Mouse (Mus musculus) MEL (cell line): Measurements from ENCODE around the gene Gm5617. TPM values are rescaled to one million over a fixed set of nuclear protein-coding genes. Genes with fewer than 3 reads are reported as not detected.

ENCODE experiments used
- DNase-seq: peaks from one replicate; pipeline ENCODE4 v3.0.0; 2011; ENCODE audit warnings: low read depth, low spot score
- H3K27ac ChIP-seq: 2 replicates; pipeline ENCODE4 v1.5.1; 2012; ENCODE audit warnings: low read depth, mild to moderate bottlenecking, control low read depth, low read length, moderate library complexity; ENCODE audit not compliant: control insufficient read depth
- H3K27me3 ChIP-seq, 2 experiments: fragments of 150-350 bp in 1 of 2; sonication (generic) in 1 of 2; 2 replicates each; pipeline ENCODE4 v1.6.1; 2012; ENCODE audit warnings: low read length in 2 of 2, mild to moderate bottlenecking in 2 of 2, improper control_type of control experiment in 1 of 2, moderate library complexity in 1 of 2; ENCODE audit not compliant: insufficient read depth in 2 of 2, control insufficient read depth in 1 of 2
- H3K36me3 ChIP-seq, 2 experiments: 2 replicates each; pipeline ENCODE4 v1.6.1; 2012 to 2014; ENCODE audit warnings: low read length in 2 of 2, improper control_type of control experiment in 1 of 2, inconsistent platforms in 1 of 2, mild to moderate bottlenecking in 1 of 2; ENCODE audit not compliant: insufficient read depth in 2 of 2, control insufficient read depth in 1 of 2
- H3K4me1 ChIP-seq, 2 experiments: fragments of 150-350 bp in 1 of 2; sonication (generic) in 1 of 2; 2 replicates each; pipeline ENCODE4 v1.6.1; 2012; ENCODE audit warnings: low read length in 2 of 2, improper control_type of control experiment in 1 of 2, mild to moderate bottlenecking in 1 of 2; ENCODE audit not compliant: insufficient read depth in 2 of 2, control insufficient read depth in 1 of 2
- H3K4me3 ChIP-seq, 2 experiments: fragments of 150-350 bp in 1 of 2; sonication (generic) in 1 of 2; 2 replicates each; pipeline ENCODE4 v1.5.1; 2012; ENCODE audit warnings: low read depth in 2 of 2, low read length in 2 of 2, mild to moderate bottlenecking in 2 of 2, moderate library complexity in 2 of 2, control low read depth in 1 of 2, improper control_type of control experiment in 1 of 2; ENCODE audit not compliant: control insufficient read depth in 1 of 2, insufficient read depth in 1 of 2
- H3K79me2 ChIP-seq: 2 replicates; pipeline ENCODE4 v1.6.1; 2012; ENCODE audit warnings: mild to moderate bottlenecking, low read length, moderate library complexity; ENCODE audit not compliant: control insufficient read depth, poor library complexity, insufficient read depth
- H3K9ac ChIP-seq: 2 replicates; pipeline ENCODE4 v1.6.1; 2012; ENCODE audit warnings: low read depth, mild to moderate bottlenecking, control low read depth, low read length, moderate library complexity; ENCODE audit not compliant: control insufficient read depth, poor library complexity, severe bottlenecking
- H3K9me3 ChIP-seq: fragments of 150-350 bp; sonication (generic); replicated peaks from 2 replicates; pipeline ENCODE4 v1.6.1; 2012; ENCODE audit warnings: mild to moderate bottlenecking, low read length, improper control_type of control experiment, moderate library complexity; ENCODE audit not compliant: insufficient read depth
- CHD2 ChIP-seq: IDR thresholded peaks from 2 replicates; pipeline ENCODE4 v1.6.1; 2011; ENCODE audit warnings: low read length, improper control_type of control experiment
- CTCF ChIP-seq, 3 experiments: IDR thresholded peaks in 2 of 3; conservative IDR thresholded peaks in 1 of 3; 2 replicates each; pipeline ENCODE4 v1.5.1; 2011 to 2012; ENCODE audit warnings: low read length in 3 of 3, low read depth in 2 of 3, mild to moderate bottlenecking in 2 of 3, improper control_type of control experiment in 1 of 3, inconsistent platforms in 1 of 3, mixed read lengths in 1 of 3, moderate library complexity in 1 of 3; ENCODE audit not compliant: control insufficient read depth in 1 of 3, insufficient read depth in 1 of 3, poor library complexity in 1 of 3, severe bottlenecking in 1 of 3
- GATA1 ChIP-seq: IDR thresholded peaks from 2 replicates; pipeline ENCODE4 v1.6.1; 2011; ENCODE audit warnings: low read depth, low read length, improper control_type of control experiment
- HCFC1 ChIP-seq: IDR thresholded peaks from 2 replicates; pipeline ENCODE4 v1.6.1; 2012; ENCODE audit warnings: low read depth, mild to moderate bottlenecking, inconsistent platforms, low read length, improper control_type of control experiment, moderate library complexity
- JUND ChIP-seq: IDR thresholded peaks from 2 replicates; pipeline ENCODE4 v1.6.1; 2011; ENCODE audit warnings: low read depth, mild to moderate bottlenecking, improper control_type of control experiment, low read length
- KAT2A ChIP-seq: conservative IDR thresholded peaks from 2 replicates; pipeline ENCODE4 v1.6.1; 2012; ENCODE audit warnings: low read depth, low read length, improper control_type of control experiment, inconsistent platforms
- MYC ChIP-seq: IDR thresholded peaks from 2 replicates; pipeline ENCODE4 v1.6.1; 2011; ENCODE audit warnings: low read depth, mild to moderate bottlenecking, low read length, improper control_type of control experiment, moderate library complexity
- NELFE ChIP-seq: IDR thresholded peaks from 2 replicates; pipeline ENCODE4 v1.6.1; 2011; ENCODE audit warnings: low read depth, low read length, improper control_type of control experiment
- NRF1 ChIP-seq: IDR thresholded peaks from 2 replicates; pipeline ENCODE4 v1.6.1; 2014; ENCODE audit warnings: low read depth, mild to moderate bottlenecking, inconsistent platforms, low read length, improper control_type of control experiment, moderate library complexity; ENCODE audit not compliant: poor library complexity, insufficient read depth, severe bottlenecking
- POLR2AphosphoS2 ChIP-seq: IDR thresholded peaks from 2 replicates; pipeline ENCODE4 v1.6.1; 2011; ENCODE audit warnings: low read length, improper control_type of control experiment
- RAD21 ChIP-seq: IDR thresholded peaks from 2 replicates; pipeline ENCODE4 v1.6.1; 2011; ENCODE audit warnings: mild to moderate bottlenecking, low read depth, low read length, improper control_type of control experiment
- RCOR1 ChIP-seq: IDR thresholded peaks from 2 replicates; pipeline ENCODE4 v1.6.1; 2012; ENCODE audit warnings: low read depth, mild to moderate bottlenecking, inconsistent platforms, low read length, improper control_type of control experiment
- SIN3A ChIP-seq: IDR thresholded peaks from 2 replicates; pipeline ENCODE4 v1.6.1; 2012; ENCODE audit warnings: low read length, improper control_type of control experiment, inconsistent platforms
- SMC3 ChIP-seq: IDR thresholded peaks from 2 replicates; pipeline ENCODE4 v1.6.1; 2011; ENCODE audit warnings: low read depth, low read length, improper control_type of control experiment
- TAL1 ChIP-seq: IDR thresholded peaks from 2 replicates; pipeline ENCODE4 v1.6.1; 2012; ENCODE audit warnings: mild to moderate bottlenecking, inconsistent platforms, low read length, moderate library complexity, mixed read lengths
- TCF12 ChIP-seq: IDR thresholded peaks from 2 replicates; pipeline ENCODE4 v1.6.1; 2014; ENCODE audit warnings: low read depth, mild to moderate bottlenecking, inconsistent platforms, low read length, improper control_type of control experiment, moderate library complexity
- UBTF ChIP-seq: IDR thresholded peaks from 2 replicates; pipeline ENCODE4 v1.6.1; 2012; ENCODE audit warnings: low read depth, mild to moderate bottlenecking, inconsistent platforms, low read length, improper control_type of control experiment, moderate library complexity, borderline replicate concordance; ENCODE audit not compliant: insufficient read depth
- USF1 ChIP-seq: IDR thresholded peaks from 2 replicates; pipeline ENCODE4 v1.6.1; 2014; ENCODE audit warnings: low read depth, mild to moderate bottlenecking, inconsistent platforms, low read length, improper control_type of control experiment, moderate library complexity
- USF2 ChIP-seq, 2 experiments: IDR thresholded peaks; 2 replicates each; pipeline ENCODE4 v1.6.1; 2011 to 2012; ENCODE audit warnings: improper control_type of control experiment in 2 of 2, low read length in 2 of 2, borderline replicate concordance in 1 of 2, inconsistent platforms in 1 of 2, low read depth in 1 of 2, mild to moderate bottlenecking in 1 of 2; ENCODE audit not compliant: insufficient read depth in 1 of 2
- ZC3H11A ChIP-seq: IDR thresholded peaks from 2 replicates; pipeline ENCODE4 v1.6.1; 2012; ENCODE audit warnings: low read depth, mild to moderate bottlenecking, inconsistent platforms, low read length, improper control_type of control experiment
- ZKSCAN1 ChIP-seq: IDR thresholded peaks from 2 replicates; pipeline ENCODE4 v1.6.1; 2012; ENCODE audit warnings: low read depth, mild to moderate bottlenecking, inconsistent platforms, low read length, improper control_type of control experiment, moderate library complexity
- ZMIZ1 ChIP-seq: IDR thresholded peaks from 2 replicates; pipeline ENCODE4 v1.6.1; 2012; ENCODE audit warnings: low read depth, mild to moderate bottlenecking, inconsistent platforms, low read length, improper control_type of control experiment, moderate library complexity
- polyA plus RNA-seq, 2 experiments: library from polyadenylated mRNA; stranded (reverse) in 1 of 2; unstranded in 1 of 2; fragments of >175 nt in 1 of 2; fragments of >200 nt in 1 of 2; gene quantifications; 2 replicates each; pipeline versions ENCODE4 v1.2.1 to v1.2.4; 2012; ENCODE audit warnings: low replicate concordance in 2 of 2, low read depth in 1 of 2; ENCODE audit not compliant: insufficient read length in 2 of 2, insufficient read depth in 1 of 2, missing spikeins in 1 of 2
- total RNA-seq: library from RNA; depleted of rRNA; stranded (reverse); fragments of 300-350 nt; gene quantifications from 2 replicates; pipeline ENCODE4 v1.2.3, GENCODE M21; 2012

Gene Gm5617
- total and polyA plus RNA-seq, 3 experiments: 1.7 to 1.8 TPM; not detected in 1

DNA sequence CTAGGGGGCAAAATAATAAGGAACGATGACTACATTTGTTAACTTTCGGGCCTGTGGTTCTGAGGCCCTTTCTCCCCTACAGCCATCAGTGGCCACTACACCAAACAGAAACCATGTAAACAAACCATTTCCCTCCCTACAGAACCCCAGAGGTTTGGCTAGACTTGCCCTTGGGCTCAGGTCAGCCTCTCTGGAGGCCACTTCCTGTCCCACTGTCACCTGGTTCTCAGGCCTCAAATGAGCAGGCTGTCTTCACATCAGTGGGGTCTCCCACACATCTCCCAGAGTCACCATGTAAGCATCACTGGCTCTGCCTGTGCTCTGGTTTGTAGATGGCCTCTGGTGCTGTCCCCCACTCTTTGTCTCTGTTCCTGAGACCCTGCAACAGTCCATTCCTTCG, 39.3 kb upstream of the Gm5617 start:
- Histone ChIP-seq H3K79me2 (no peaks in the 10 kb centered on the region), H3K9ac (no peak overlapping the region), H3K9me3 (no peaks in the 10 kb centered on the region), H3K4me1 (no peaks in the 10 kb centered on the region), H3K27ac (no peak overlapping the region), H3K27me3 (no peaks in the 10 kb centered on the region), H3K4me3 (no peak overlapping the region), H3K36me3 (no peaks in the 10 kb centered on the region)
- no peak for DNase-seq
- TF ChIP-seq ZC3H11A: no peak
- TF ChIP-seq JUND: no peak
- no peak for TF ChIP-seq ZMIZ1
- no peak for TF ChIP-seq ZKSCAN1
- TF ChIP-seq SIN3A: no peak
- TF ChIP-seq TAL1: no peak
- no peak for TF ChIP-seq UBTF
- no peak for TF ChIP-seq NELFE

DNA sequence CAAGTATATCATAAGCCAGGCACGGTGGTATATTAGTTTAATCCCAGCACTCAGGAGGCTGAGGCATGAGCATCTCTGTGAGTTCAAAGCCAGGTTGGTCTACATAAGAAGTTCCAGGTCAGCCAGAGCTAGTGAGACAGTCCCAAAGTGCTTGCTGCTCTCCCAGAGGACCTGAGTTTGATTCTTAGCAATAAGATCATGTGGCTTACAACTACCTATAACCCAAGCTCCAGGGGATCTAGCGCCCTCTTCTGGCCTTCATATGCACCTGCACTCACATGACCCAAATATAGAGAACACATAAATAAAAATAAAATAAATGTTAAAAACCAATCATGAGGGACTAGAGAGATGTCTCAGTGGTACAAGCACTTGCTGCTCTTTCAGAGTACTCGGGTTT, 36.4 kb upstream of the Gm5617 start:
- DNase-seq: peak; percentile 53
- TF ChIP-seq CTCF (IDR thresholded peaks at IDR 0.05 in 2 of 3, conservative IDR thresholded peaks at IDR 0.05 in 1 of 3; ENCODE audit: control insufficient read depth in 1 of 3, insufficient read depth in 1 of 3, low read depth in 2 of 3, low read length in 3 of 3, poor library complexity in 1 of 3, severe bottlenecking in 1 of 3) (peak; percentile 44 to 63 (median 50)), CHD2 (no peak), USF1 (peak; percentile 55), SMC3 (peak; percentile 39), RAD21 (peak; percentile 25)
- no peaks in the 10 kb centered on the region for H3K27me3 ChIP-seq

DNA sequence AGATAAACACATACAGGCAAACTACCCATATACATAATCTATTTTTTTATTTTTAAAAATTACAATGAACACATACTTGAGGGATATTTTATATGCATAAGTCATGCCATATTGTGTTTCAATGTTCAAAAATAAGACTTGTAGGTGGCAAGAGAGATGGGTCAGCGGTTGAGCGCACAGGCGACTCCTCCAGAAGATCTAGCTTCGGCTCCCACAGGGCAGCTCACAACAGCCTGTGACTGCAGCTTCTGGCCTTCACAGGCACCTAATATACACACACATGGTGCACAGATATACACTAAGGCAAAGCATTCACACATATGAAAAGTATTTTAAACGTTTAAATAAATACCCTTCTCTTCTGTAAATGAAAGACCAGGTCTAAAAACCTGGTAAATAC, 35.9 kb upstream of the Gm5617 start:
- H3K36me3 ChIP-seq: no peaks in the 10 kb centered on the region

More for the DNA sequence above, 36.4 kb upstream of the Gm5617 start:
- Histone ChIP-seq H3K9ac (no peak overlapping the region), H3K4me1 (no peaks in the 10 kb centered on the region), H3K4me3 (no peak overlapping the region), H3K9me3 (no peaks in the 10 kb centered on the region), H3K27ac (no peak overlapping the region), H3K36me3 (no peaks in the 10 kb centered on the region), H3K79me2 (no peaks in the 10 kb centered on the region)

More for the DNA sequence above, 35.9 kb upstream of the Gm5617 start:
- Histone ChIP-seq H3K9me3 (no peaks in the 10 kb centered on the region), H3K4me1 (no peaks in the 10 kb centered on the region), H3K79me2 (no peaks in the 10 kb centered on the region)
- TF ChIP-seq KAT2A: no peak
- no peak for TF ChIP-seq ZC3H11A
- no peak for TF ChIP-seq POLR2AphosphoS2
- no peak for TF ChIP-seq GATA1
- no peak for TF ChIP-seq USF1
- no peak for TF ChIP-seq CHD2
- no peak for TF ChIP-seq HCFC1
- TF ChIP-seq TCF12: no peak
- TF ChIP-seq UBTF: no peak
- TF ChIP-seq SIN3A: no peak
- TF ChIP-seq NRF1: no peak
- no peak for TF ChIP-seq USF2 (IDR thresholded peaks at IDR 0.05; ENCODE audit: borderline replicate concordance in 1 of 2, insufficient read depth in 1 of 2, low read depth in 1 of 2, low read length in 2 of 2)
- TF ChIP-seq RCOR1: no peak
- no peak for TF ChIP-seq MYC
- TF ChIP-seq TAL1: no peak
- TF ChIP-seq, all 39 proteins: peak for 0
- H3K4me3 ChIP-seq: no peak overlapping the region
- H3K27ac ChIP-seq: no peak overlapping the region
- no peak overlapping the region for H3K9ac ChIP-seq
- DNase-seq: no peak
- H3K27me3 ChIP-seq: no peaks in the 10 kb centered on the region
